Mouse (Mus musculus) cerebellum, adult (tissue): ENCODE measurements around the gene Fam120a.

ENCODE experiments used
- ATAC-seq: cut with Nextera tagmentation; 2 replicates; pipeline ENCODE4 v1.9.2; 2017; ENCODE audit warnings: mild to moderate bottlenecking, moderate library complexity, mixed read lengths; ENCODE audit not compliant: insufficient number of reproducible peaks, low FRiP score, low TSS enrichment

Gene Fam120a

DNA sequence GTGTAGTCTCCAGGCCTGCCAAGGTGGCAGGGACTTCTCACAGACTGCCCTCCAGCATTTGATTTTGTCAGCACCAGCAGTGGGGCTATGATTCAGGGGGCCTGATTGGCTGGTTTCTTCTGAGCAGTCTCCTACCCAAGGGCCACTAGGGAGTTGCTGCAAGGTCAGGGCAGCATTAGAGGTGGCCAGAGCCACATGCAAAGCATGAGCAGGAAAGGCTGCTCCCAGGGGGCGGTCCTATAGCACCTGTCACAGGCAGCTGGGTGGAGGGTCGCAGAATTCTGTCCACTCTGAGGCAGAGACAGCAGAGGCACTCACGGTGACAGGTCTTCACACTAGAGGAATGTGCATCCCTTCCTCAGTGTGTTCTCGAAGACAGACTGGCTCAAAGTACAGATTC, 109.0 kb downstream of the Fam120a start:
- no peak for ATAC-seq

DNA sequence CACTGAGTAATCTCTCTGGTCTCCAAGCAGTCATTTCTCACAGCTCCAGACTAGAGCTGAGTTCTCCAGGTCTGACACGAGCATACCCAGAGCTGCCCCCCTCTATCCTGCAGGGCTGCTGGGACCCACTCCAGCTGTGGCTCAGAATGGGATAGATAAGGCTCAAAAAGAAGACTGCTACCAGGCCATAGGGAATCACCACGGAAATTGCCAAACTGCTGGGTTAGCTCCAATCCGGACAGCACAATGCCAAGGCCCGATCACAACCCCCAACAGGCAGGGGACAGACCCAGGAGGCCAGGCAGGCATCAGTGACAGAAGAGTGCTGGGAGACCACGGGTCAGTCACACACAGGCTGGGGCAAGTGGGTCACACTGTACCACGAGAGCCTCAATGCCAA, 109.8 kb downstream of the Fam120a start:
- no peak for ATAC-seq

DNA sequence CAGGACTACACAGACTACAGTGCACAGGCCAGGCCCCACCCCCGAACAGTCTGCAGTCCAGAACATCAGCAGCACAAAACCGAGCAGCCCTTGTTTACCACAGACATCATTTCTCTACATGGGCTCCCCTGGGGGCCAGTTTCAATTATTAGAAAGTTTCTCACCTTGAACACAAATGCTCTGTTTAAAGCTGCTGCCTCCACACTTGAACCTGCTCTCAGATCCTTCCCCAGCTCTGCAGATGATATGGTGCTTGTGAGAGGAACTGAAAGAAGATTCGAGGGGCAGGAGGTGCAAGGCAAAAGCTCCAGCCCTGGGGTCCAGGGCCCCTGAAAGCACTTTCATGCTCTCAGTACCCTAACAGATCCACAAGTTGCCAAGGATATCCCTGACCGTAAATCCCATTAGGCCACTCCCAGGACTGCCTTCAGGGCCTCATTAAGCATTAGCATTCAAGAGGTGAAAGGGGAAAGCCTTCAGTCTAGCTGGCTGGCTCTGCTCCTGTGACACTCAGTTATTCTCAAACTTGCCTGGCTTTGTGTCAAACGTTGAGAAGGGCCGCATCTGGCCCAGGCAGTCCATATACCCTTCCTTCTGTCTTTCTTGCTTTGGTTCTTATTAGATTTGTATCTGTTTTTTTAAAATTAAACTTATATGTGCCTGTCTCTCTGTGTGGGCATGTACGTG, 110.4 kb downstream of the Fam120a start:
- ATAC-seq = no peak

- ATAC-seq = no peak
Measured at GRCm38 (mm10) chr13:48853947-48854346, 113.9 kb downstream of the Fam120a start.

GRCm38 (mm10) chr13:48853475-48853874, 114.3 kb downstream of the Fam120a start:
- ATAC-seq = no peak

- ATAC-seq = no peak
Measured at GRCm38 (mm10) chr13:48852859-48853258, 115.0 kb downstream of the Fam120a start.

GRCm38 (mm10) chr13:48851719-48852118, 116.1 kb downstream of the Fam120a start:
- no peak for ATAC-seq

GRCm38 (mm10) chr13:48850771-48851170, 117.0 kb downstream of the Fam120a start:
- 0 out of 2 replicates have a peak, but pooled peaks have one; percentile 3 for ATAC-seq

DNA sequence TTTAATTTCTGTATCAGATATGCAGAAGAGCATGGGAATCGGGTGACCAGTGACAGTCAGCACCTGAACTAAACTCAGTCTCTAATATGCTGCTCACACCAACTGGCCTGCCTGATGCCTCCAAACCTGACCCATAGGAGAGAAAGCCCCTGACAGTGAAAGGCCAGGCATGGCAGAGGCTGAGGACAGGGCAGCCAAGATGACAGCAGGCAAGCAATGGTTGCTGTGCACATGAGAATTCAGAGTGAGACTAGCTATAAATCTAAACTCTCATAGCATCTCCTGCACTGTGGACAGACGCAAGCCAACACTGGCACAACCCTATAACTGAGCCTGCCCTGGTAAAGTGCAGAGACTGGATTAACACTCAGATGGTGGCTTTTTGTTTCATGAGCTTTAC, 117.5 kb downstream of the Fam120a start:
- ATAC-seq = peak; percentile 45; the same call in 1 of the 2 replicates

GRCm38 (mm10) chr13:48849155-48849554, 118.7 kb downstream of the Fam120a start:
- ATAC-seq = no peak

DNA sequence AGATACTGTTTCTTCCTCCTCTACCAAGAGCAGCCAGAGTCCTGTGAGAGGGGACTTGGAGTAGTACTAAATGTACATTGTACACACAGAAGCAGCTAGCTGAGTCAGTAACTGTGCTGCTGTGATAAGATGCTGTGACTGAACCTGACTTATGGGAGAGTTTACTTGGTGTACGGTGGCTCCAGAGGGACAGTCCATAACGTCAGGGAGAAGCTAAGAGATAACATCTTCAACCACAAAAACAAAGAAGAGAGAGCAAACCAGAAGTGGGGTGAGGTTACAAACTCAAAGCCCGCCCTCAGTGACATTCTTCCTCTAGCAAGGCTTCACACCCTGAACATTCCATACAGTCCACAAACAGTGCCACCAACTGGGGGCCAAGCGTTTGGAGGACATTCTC, 122.5 kb downstream of the Fam120a start:
- ATAC-seq = no peak

DNA sequence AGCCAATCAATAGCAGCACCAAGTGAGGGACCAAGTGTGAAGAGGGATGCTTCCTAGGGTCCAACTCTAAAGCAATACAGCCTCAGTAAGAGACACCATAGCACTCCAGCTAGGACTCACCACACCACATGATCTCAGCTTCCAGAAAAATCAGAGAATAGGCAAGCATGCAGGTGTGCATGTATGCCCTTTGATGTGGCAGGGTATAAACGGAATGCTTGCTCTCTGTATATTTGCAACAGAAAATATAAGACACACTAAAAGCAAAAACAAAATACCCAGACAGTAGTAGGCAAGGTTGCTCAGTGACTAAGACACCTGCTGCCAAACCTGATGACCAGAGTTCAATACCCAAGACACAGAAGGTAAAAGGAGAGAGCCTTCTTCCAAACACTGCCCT, 124.3 kb downstream of the Fam120a start:
- no peak for ATAC-seq

DNA sequence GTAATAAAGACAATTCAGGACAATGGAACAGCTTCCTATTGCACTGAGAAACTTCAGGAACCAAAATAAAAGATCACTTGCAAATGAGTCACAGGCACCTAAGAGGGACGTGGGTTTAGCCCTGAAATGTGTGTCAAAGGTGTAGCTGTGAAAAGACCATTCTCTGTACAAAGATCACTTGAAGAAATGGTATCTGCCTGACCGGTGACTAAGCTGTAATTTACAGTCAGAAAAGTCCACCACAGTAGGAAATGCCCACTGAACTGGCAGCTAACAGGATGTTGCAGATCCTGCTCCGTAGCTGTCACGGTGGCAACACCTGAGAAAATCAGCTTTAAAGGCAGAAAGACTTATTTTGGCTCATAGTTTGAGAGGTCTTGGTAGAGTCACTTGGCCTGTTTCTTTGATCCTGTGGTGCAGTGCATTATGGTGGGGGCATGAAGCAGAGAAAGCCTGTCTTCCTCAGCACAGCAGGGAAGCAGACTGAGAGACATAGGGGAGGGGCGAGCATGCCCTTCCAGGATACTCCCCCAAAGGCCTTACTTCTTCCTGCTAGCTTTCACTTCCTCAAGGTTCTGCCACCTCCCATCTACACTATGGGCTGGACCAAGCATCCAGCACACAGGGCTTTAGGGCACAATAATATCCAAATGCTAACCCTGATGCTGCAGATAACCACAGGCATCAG, 125.8 kb downstream of the Fam120a start:
- ATAC-seq = no peak

GRCm38 (mm10) chr13:48838284-48838683, 129.5 kb downstream of the Fam120a start:
- ATAC-seq = no peak

DNA sequence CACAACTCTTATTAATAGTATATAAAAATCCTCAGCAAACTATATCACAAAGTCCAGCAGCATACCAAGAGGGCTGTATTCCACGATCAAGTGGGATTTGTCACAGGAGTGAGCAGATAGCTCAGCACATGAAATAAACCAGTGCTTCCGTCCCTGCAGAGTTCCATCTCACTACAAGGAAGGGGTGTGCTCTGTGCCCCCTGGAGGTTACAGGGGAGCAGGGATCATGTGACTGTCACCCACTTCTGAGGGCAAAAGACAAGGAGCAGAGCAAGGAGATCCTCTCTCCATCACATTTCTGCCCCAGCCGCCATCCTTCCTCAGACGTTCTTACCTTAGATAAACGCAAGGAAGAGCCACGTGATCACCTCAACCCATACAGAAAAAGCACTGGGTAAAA, 130.3 kb downstream of the Fam120a start:
- ATAC-seq = no peak

GRCm38 (mm10) chr13:48830528-48831250, 137.1 kb downstream of the Fam120a start:
- no peak for ATAC-seq

DNA sequence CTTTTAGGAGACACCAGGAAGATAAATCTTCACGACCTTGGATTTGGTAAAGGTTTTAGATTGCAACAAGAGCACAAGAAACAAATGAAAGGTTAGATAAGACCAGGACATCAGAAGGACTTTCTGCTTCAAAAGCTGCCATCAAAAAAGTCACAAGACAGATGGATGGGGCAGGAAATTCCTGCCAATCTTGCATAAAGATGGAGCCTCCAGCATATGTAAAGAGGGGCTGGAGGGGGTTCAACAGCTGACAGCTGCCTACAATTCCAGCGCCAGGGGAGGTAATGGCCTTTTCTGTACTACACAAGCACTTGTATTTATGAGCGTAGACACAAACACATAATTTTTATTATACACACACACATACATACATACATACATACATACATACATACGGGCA, 138.0 kb downstream of the Fam120a start:
- no peak for ATAC-seq
